Mouse (Mus musculus): ENCODE data around the gene Ugt1a6a. TPM values are rescaled to one million over a fixed set of nuclear protein-coding genes. Genes with fewer than 3 reads are reported as not detected.

Gene Ugt1a6a
- polyA plus RNA-seq, 1 experiment from 2014 or later = 4.4 TPM

DNA sequence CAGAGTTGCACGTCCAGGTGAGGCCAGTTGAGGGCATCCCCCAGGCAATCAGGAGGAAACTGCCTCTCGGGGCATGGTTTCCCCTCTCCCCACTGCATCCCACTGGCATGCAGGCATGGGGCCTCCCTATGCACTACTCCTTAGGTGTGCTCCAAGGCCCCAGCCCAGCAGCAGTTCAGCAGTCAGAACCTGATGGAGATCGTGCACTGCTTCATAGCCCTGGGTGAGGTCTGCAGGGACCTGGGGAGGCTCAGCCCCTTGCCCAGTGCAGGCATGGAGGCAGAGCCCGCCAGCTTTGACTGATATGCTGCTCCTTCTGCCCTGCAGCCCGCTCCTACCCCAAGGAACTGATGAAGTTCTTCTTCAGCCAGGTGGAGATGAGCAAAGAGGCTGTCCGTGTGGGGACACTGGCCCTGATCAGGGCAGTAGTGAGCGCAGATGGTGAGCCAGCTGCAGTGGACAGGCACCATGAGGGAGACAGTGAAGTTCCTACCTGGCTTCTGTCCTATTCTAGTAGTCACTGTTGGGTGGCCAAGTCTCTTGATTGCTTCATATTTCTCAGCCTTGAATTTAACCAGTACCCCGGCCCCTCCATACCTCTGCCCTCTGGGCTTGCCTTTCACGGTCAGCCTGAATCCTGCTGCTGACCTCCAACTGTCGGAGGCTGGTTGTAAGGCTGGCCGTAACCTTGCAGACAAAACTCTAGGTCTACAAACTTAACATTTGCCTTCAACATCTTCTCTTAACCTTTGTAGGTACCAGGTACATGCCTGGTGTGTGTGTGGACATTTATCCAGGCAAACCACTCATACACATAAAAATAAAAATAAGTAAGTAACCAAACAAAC, 100.7 kb downstream of the Ugt1a6a start:
- no peaks in the 10 kb centered on the region for H3K27me3 ChIP-seq
- no peak overlapping the region for H3K4me3 ChIP-seq
- H3K4me2 ChIP-seq (replicated peaks) = no peak overlapping the region
- WGBS = 68% methylated on average over 11 of the region's 11 CpGs
- H3K4me1 ChIP-seq = no peaks in the 10 kb centered on the region
- H3K27ac ChIP-seq (replicated peaks) = no peak overlapping the region
- H3K9me3 ChIP-seq = peaks cover 92% of the 10 kb centered on the region
- H3K9ac ChIP-seq (replicated peaks) = no peak overlapping the region
- H3K36me3 ChIP-seq = no peaks in the 10 kb centered on the region
- no peak for ATAC-seq (replicated peaks)

DNA sequence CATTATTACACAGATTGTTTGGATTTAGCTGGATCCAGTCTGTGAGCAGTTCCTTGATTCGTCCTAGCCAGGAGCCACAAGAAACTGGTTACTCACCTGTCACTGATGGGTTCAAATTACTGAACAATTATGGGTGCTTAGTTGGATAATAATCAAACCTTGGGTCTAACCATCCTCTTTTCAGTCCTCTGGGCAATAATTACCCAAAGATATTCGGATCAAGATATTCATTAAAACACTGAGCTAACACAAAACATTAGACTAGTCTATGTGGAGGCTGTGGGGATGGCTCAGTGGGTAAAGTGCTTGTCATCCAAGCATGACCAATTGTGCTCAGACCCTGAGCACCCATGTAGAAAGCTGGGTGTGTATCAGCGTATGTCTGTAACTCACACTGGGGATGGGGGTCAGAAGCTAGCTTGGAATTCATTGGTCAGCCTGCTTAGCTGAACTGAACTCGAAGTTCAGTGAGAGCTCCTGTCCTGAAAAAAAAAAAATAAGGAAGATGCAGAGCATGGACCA, 101.3 kb downstream of the Ugt1a6a start:
- no peaks in the 10 kb centered on the region for H3K27me3 ChIP-seq
- H3K9me3 ChIP-seq = peaks cover 93% of the 10 kb centered on the region
- H3K9ac ChIP-seq (replicated peaks) = no peak overlapping the region
- no peaks in the 10 kb centered on the region for H3K36me3 ChIP-seq
- ATAC-seq (replicated peaks) = no peak
- 66% methylated on average over 4 of the region's 4 CpGs for WGBS
- H3K4me2 ChIP-seq (replicated peaks) = no peak overlapping the region
- H3K4me1 ChIP-seq = no peaks in the 10 kb centered on the region
- H3K27ac ChIP-seq (replicated peaks) = no peak overlapping the region
- H3K4me3 ChIP-seq = no peak overlapping the region

DNA sequence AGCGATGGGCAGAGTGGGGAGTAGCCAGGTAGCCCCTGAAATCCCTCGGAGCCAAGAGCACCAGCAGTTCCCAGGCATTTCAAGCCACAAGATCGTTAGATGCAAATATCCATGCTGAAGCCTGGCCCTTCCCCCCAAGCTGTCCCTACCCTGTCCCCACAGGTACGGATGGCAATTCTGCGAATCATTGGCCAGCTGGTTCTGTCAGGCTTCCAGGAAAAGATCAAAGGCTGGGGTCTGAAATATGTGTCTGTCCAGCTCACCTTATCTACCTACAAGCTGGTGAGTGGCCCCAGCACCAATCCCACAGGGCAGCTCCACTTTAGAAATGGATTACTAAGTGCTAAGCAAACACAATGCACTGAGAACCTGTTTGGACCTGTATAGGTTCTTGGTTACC, 102.7 kb downstream of the Ugt1a6a start:
- no peak for ATAC-seq (replicated peaks)
- Histone ChIP-seq H3K9ac (replicated peaks) (no peak overlapping the region), H3K9me3 (peaks cover 90% of the 10 kb centered on the region), H3K27me3 (no peaks in the 10 kb centered on the region), H3K4me1 (no peaks in the 10 kb centered on the region), H3K36me3 (no peaks in the 10 kb centered on the region), H3K27ac (replicated peaks) (no peak overlapping the region), H3K4me3 (no peak overlapping the region), H3K4me2 (replicated peaks) (no peak overlapping the region)
- WGBS = 76% methylated on average over 5 of the region's 5 CpGs

DNA sequence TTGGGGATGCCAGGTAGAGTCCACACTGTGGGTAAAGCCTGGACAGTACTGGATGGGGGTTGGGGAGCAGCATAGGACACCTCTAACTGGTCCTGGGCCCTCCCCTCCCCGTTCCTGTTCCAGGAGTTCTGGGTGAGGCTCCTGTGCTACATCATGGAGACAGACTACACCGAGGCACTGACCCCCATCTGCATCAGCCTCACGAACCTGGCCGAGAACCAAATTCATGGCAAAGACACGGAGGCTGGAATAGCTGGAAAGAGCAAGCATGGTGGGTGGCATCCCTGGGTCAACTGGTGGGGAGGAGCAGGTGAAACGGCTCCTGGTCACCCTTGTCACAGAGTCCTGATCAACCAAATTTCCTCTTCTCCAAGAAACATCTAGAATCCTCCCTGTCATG, 104.2 kb downstream of the Ugt1a6a start:
- 81% methylated on average over 6 of the region's 6 CpGs for WGBS
- no peak overlapping the region for H3K4me2 ChIP-seq (replicated peaks)
- 0 out of 2 replicates have a peak, but pooled peaks have one; percentile 11 for ATAC-seq (replicated peaks)
- no peaks in the 10 kb centered on the region for H3K4me1 ChIP-seq
- no peak overlapping the region for H3K4me3 ChIP-seq
- no peak overlapping the region for H3K9ac ChIP-seq (replicated peaks)
- H3K27me3 ChIP-seq = no peaks in the 10 kb centered on the region
- no peaks in the 10 kb centered on the region for H3K36me3 ChIP-seq
- peaks cover 90% of the 10 kb centered on the region for H3K9me3 ChIP-seq
- H3K27ac ChIP-seq (replicated peaks) = no peak overlapping the region

DNA sequence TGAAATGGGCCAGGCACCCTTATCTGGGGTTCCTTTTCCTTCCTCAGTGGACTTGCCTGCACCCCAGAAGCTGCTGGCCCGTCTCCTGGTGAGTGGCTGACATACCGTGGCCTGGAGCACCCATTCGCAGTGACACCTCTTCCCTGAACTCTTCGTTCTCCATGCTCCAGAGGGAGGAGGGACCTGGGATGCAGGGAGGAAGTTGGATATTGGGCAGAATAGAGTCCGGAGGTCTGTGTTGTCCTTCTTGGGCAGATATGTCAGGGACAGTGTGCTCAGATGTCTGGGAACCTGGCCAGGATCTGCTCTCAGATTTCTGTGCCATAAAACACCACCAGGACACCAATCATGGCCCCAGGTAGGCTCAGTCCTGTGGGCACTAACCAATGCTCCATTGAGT, 105.5 kb downstream of the Ugt1a6a start:
- Histone ChIP-seq H3K27me3 (no peaks in the 10 kb centered on the region), H3K27ac (replicated peaks) (no peak overlapping the region), H3K4me3 (no peak overlapping the region), H3K36me3 (no peaks in the 10 kb centered on the region), H3K9ac (replicated peaks) (no peak overlapping the region), H3K4me1 (no peaks in the 10 kb centered on the region), H3K4me2 (replicated peaks) (no peak overlapping the region), H3K9me3 (peaks cover 90% of the 10 kb centered on the region)
- 74% methylated on average over 5 of the region's 5 CpGs for WGBS
- ATAC-seq (replicated peaks) = no peak

DNA sequence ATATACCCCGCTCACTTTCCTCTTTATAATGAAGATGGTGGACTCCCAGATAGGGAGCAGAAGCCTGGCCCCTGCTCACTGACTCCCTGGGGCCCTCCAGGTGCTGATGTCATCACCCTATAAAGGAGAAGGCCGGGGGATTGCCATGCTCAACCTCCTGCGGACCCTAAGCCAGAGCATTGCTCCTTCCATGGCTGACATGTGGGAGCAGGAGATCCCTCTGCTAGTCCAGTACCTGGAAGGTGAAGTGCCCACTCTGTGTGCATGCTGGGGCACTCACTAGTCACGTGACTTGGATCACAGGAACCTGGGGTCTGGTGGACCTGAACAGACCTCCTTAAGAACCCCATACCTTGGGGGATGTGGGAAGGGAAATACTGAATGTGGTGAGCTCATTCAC, 106.0 kb downstream of the Ugt1a6a start:
- Histone ChIP-seq H3K4me3 (no peak overlapping the region), H3K9me3 (peaks cover 89% of the 10 kb centered on the region), H3K9ac (replicated peaks) (no peak overlapping the region), H3K27ac (replicated peaks) (no peak overlapping the region), H3K4me2 (replicated peaks) (no peak overlapping the region), H3K27me3 (no peaks in the 10 kb centered on the region), H3K36me3 (no peaks in the 10 kb centered on the region), H3K4me1 (no peaks in the 10 kb centered on the region)
- 0 out of 2 replicates have a peak, but pooled peaks have one; percentile 3 for ATAC-seq (replicated peaks)
- WGBS = 72% methylated on average over 4 of the region's 4 CpGs

DNA sequence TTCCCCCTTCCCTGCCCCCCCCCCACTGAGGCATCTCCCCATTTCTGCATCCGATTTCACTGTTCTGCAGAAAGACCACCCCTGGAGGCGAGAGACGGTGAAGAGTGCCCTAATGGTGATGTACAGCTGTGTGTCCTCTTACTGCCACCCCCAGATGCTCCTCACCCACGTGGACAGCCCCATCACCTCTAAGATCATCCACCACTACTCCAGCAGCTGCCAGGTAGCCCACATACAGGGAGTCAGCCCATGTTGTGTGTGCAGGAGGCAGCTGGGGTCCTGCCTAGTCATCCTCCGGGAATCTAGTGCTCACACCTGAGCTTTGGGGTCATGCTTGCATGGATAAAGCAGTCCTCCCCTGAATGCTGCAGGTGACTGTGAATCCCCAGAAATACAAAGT, 109.3 kb downstream of the Ugt1a6a start:
- H3K4me2 ChIP-seq (replicated peaks) = no peak overlapping the region
- ATAC-seq (replicated peaks) = no peak
- no peak overlapping the region for H3K4me3 ChIP-seq
- H3K36me3 ChIP-seq = no peaks in the 10 kb centered on the region
- 64% methylated on average over 5 of the region's 5 CpGs for WGBS
- no peak overlapping the region for H3K27ac ChIP-seq (replicated peaks)
- no peaks in the 10 kb centered on the region for H3K27me3 ChIP-seq
- no peak overlapping the region for H3K9ac ChIP-seq (replicated peaks)
- H3K9me3 ChIP-seq = peaks cover 85% of the 10 kb centered on the region
- no peaks in the 10 kb centered on the region for H3K4me1 ChIP-seq

DNA sequence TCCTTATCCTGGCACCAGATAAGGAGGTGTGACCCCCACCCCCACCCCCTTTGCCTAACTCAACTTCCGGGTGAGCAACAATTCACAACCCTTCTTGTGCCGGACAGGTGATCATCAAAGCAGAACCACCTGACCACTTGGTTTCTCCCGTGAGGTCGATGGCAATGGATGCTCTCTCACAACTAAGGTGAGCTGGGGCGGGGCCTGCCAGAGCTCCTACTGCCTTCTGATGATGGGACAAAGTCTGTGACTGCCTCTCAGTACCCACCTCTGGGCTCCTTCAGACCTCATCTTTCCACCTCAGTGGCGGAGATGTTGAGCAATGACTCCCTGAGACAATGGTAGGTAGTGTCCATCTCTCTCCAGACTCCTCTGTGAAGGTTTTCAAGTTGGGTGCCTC, 111.3 kb downstream of the Ugt1a6a start:
- Histone ChIP-seq H3K27ac (replicated peaks) (no peak overlapping the region), H3K36me3 (no peaks in the 10 kb centered on the region), H3K9ac (replicated peaks) (no peak overlapping the region), H3K9me3 (peaks cover 85% of the 10 kb centered on the region), H3K4me2 (replicated peaks) (no peak overlapping the region), H3K4me3 (no peak overlapping the region), H3K4me1 (no peaks in the 10 kb centered on the region), H3K27me3 (no peaks in the 10 kb centered on the region)
- no peak for ATAC-seq (replicated peaks)
- 82% methylated on average over 6 of the region's 6 CpGs for WGBS

DNA sequence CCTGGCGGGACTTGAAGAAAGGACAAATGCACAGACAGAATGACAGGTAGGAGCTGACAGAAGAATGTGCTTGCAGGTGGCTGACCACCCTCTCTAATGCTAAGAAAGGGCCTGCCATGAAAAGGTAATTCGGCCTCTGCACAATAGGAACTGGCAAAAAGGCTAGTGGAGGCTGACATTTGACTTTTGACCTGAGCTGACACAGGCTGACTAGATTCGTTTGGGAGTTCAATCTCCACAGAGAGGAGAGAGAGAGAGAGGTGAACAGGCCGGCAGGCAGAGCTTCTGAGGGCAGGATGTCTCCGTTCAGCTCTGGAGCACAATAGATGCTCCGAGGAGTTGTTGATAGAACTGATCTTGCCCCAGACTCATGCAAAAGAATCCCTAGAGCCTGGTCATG, 111.8 kb downstream of the Ugt1a6a start:
- 42% methylated on average over 6 of the region's 6 CpGs for WGBS
- H3K36me3 ChIP-seq = no peaks in the 10 kb centered on the region

DNA sequence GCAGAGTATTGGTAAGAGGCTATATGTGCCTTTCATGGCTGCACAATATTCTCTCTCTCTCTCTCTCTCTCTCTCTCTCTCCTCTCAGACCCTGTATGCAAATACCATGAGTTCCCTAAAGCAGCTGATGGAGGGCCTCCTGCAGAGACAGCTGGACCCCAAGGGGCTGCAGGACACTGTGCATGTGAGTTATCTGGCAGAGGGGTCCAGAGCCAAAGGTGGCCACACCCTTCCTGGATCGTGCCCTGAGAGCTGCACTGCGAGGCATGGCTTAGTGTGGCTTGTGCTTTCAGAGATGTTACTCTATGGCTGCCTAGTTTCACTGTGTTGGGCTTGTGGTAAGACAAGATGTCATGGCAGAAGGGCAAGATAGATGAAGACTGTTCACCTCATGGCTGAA, 113.1 kb downstream of the Ugt1a6a start:
- no peak overlapping the region for H3K27ac ChIP-seq (replicated peaks)
- ATAC-seq (replicated peaks) = no peak
- H3K27me3 ChIP-seq = no peaks in the 10 kb centered on the region
- no peak overlapping the region for H3K9ac ChIP-seq (replicated peaks)
- H3K4me2 ChIP-seq (replicated peaks) = no peak overlapping the region
- peaks cover 78% of the 10 kb centered on the region for H3K9me3 ChIP-seq
- 58% methylated on average over 2 of the region's 2 CpGs for WGBS
- no peaks in the 10 kb centered on the region for H3K36me3 ChIP-seq
- H3K4me3 ChIP-seq = no peak overlapping the region
- H3K4me1 ChIP-seq = no peaks in the 10 kb centered on the region

More for the DNA sequence above, 111.8 kb downstream of the Ugt1a6a start:
- no peak overlapping the region for H3K4me2 ChIP-seq (replicated peaks)
- ATAC-seq (replicated peaks) = no peak
- no peak overlapping the region for H3K4me3 ChIP-seq
- H3K9ac ChIP-seq (replicated peaks) = no peak overlapping the region
- H3K27me3 ChIP-seq = no peaks in the 10 kb centered on the region
- H3K4me1 ChIP-seq = no peaks in the 10 kb centered on the region
- H3K27ac ChIP-seq (replicated peaks) = no peak overlapping the region
- peaks cover 82% of the 10 kb centered on the region for H3K9me3 ChIP-seq

DNA sequence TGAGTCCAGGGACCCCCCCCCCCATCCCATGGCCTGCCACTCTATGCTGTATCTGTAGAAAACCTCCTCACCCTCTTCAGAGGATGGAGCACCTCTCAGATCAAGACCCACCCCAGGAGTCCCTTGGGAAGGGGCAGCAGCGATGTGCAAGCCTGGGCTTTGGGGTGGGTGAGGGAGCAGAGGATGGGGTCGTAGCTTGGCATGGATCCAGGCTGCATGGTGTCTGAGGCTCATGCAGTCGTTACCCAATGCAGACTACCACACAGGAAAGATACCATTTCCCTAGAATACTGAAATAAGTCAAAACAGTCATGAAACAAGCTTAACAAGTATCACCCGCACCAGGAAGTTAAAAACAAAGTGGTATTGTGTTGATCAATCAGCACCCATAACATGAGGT, 114.0 kb downstream of the Ugt1a6a start:
- H3K4me1 ChIP-seq = no peaks in the 10 kb centered on the region
- no peaks in the 10 kb centered on the region for H3K36me3 ChIP-seq
- no peak for ATAC-seq (replicated peaks)
- no peaks in the 10 kb centered on the region for H3K27me3 ChIP-seq
- H3K4me3 ChIP-seq = no peak overlapping the region
- H3K9ac ChIP-seq (replicated peaks) = no peak overlapping the region
- peaks cover 74% of the 10 kb centered on the region for H3K9me3 ChIP-seq
- 71% methylated on average over 4 of the region's 4 CpGs for WGBS
- H3K4me2 ChIP-seq (replicated peaks) = no peak overlapping the region
- H3K27ac ChIP-seq (replicated peaks) = no peak overlapping the region

DNA sequence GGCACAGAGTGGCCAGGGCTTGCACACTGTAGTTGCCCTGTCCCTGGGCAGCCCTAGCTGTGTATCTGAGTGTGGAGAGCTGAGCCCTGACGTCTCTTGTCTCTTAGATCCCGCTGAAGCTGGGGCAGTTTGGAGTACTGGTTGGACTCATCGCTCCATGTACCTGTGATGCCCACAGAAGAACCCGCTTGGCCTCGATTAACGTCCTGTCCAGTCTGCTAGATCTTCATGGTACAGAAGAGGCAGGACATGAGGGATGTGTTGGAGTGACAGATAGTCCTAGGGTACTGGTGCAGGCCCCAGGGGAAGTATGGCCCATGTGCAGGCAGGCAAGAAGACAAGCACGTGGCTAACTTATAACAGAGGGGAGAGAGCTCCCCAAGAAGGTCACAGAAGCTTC, 115.0 kb downstream of the Ugt1a6a start:
- Histone ChIP-seq H3K36me3 (no peaks in the 10 kb centered on the region), H3K4me3 (no peak overlapping the region), H3K27ac (replicated peaks) (no peak overlapping the region), H3K9ac (replicated peaks) (no peak overlapping the region), H3K27me3 (no peaks in the 10 kb centered on the region), H3K4me1 (no peaks in the 10 kb centered on the region), H3K4me2 (replicated peaks) (no peak overlapping the region), H3K9me3 (peaks cover 73% of the 10 kb centered on the region)
- no peak for ATAC-seq (replicated peaks)
- WGBS = 78% methylated on average over 7 of the region's 7 CpGs

DNA sequence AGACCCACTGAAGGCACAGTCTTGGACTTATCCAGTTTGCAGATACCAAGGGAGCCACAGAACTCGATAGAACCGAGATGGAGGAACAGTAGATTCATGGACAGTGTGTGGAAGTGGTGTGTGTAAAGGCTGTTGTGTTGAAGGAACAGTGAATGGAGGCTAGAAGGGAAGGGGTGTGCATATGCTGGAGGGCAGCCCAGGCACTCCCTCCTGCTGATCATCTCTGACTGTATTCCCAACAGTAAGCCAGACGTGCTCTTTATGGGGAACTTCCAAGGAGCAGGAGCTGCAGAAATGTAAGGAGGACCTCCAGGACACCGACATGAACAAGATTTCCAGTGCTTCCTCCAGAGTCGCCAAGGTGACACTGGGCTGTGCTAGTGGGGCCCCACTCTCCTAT, 115.4 kb downstream of the Ugt1a6a start:
- Histone ChIP-seq H3K4me1 (no peaks in the 10 kb centered on the region), H3K4me2 (replicated peaks) (no peak overlapping the region), H3K9me3 (peaks cover 73% of the 10 kb centered on the region), H3K4me3 (no peak overlapping the region), H3K27ac (replicated peaks) (no peak overlapping the region), H3K36me3 (no peaks in the 10 kb centered on the region), H3K9ac (replicated peaks) (no peak overlapping the region), H3K27me3 (no peaks in the 10 kb centered on the region)
- WGBS = 83% methylated on average over 5 of the region's 5 CpGs
- no peak for ATAC-seq (replicated peaks)

All from forebrain, embryonic 15.5 days (tissue).